Mouse (Mus musculus): ENCODE data around the gene Myo3a.

Gene Myo3a

DNA sequence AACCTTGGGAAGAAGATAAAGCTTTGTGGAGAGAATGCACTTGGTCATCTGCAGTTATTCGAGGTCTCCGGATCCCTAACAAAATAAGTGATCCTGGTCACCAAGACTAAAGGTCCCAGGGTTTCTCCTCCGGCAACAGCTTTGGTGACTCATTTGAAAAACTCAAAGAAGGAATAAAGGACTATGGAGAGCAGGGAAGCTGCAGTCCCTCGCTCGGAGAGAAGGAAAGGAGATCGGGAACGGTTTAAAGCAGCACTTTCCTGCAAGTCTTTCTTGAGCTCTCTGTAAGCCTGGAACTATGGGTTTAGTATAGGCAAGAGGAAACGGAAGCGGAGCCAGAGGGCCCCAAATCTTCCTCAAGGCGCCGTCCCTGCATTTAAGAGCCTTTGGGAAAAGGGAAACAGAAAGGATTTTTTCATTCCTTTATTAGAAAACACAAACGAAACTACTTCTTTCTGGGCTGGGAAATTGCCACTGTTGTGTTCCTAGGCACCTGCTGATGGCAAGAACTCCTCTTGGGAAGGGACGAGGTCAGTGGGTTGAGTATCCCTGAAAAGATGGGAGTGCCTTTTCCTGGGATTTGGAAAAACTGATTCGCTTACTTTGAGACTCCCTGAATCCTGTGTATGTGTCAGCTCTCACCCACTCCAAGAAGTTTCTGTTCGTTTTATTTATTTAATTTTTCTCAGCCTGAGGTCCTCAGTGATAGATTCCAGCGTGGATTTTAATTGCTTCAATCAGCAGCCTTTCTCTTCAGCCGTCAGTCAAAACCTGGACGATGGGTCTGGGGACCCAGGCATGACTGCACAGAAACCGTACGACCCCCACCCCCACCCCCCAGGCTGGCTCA is 393.9 kb downstream of the Myo3a start:
- DNase-seq = no peak

- no peak for DNase-seq
Observed at GRCm38 (mm10) chr2:22621828-22622731, 394.8 kb downstream of the Myo3a start, which contains the start of gene Gad2. Gene Gad2, plus strand, starts transcription at chr2:22622205.

DNA sequence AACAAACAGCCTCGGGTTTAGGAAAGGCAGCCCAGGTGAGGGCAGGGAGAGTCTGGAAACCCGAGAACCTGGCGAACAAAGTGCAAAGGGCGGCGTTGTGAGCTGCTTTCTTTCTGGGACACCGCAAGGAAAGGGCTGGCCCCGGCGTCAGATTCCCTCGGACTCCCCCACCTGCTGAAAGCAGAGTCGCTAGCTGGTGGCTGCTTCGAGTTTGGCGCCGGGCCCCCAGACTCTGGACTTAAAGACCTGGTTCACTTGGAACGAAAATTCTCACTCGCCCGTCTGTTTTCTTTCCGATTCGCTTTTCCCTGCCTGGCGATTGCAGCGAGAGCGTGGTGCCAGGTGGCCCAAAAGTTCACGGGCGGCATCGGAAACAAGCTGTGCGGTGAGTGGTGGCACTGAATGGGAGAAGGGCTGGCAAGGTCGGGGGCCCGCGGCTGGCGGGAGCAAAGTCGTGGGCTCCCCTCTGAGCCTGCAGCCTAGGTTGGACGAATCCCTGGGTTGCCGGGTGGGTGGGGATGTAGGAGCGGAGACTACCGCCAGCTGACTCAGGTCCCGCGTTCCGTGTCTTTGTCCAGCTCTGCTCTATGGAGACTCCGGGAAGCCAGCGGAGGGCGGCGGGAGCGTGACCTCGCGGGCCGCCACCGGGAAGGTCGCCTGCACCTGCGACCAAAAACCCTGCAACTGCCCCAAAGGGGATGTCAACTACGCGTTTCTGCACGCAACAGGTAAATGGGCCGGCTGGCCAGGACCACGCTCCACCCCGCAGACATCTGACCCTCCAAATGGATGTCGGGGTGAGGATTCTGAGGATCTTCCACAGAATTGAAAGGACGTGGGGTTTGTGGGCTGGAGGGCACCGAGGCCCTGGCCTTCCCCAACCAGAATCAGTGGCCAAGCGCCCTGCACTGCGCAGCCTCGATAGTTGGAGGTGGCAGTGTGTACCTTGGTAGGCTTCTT is 396.1 kb downstream of the Myo3a start:
- DNase-seq = no peak

DNA sequence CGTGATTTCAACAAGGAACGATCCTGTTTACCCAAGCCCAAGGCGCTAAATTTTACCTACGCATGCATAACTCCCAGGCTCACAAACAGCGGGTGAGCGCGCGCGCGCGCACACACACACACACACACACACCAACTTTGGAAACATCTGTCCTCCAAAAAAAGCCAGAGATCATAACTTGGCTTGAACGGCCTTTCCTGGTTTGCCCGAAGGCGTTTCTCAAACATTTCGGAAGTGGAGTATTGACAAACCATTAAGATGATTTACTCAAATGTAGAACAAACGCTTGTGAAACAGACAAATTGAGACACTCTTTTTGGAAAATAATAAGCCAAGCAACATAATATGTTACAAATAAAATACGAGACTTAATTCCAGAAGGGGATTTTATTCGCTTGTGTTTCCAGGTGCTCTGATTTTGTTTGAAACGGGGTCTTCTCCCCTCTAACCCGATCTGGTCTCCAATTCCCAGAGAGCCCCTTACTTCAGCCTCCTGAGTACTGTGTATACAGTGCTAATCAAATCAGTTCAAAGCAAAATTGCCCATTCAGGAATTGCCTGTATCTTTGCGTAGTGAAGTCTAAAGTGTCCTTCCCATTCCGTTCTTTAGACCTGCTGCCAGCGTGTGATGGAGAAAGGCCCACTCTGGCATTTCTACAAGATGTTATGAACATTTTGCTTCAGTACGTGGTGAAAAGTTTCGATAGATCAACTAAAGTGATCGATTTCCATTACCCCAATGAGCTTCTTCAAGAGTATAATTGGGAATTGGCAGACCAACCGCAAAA is 397.1 kb downstream of the Myo3a start:
- no peak for DNase-seq

GRCm38 (mm10) chr2:22625096-22625960 is 398.0 kb downstream of the Myo3a start:
- no peak for DNase-seq

GRCm38 (mm10) chr2:22627147-22627666 is 399.9 kb downstream of the Myo3a start:
- no peak for DNase-seq

- DNase-seq = no peak
Observed at GRCm38 (mm10) chr2:22627819-22628432, 400.6 kb downstream of the Myo3a start.

DNA sequence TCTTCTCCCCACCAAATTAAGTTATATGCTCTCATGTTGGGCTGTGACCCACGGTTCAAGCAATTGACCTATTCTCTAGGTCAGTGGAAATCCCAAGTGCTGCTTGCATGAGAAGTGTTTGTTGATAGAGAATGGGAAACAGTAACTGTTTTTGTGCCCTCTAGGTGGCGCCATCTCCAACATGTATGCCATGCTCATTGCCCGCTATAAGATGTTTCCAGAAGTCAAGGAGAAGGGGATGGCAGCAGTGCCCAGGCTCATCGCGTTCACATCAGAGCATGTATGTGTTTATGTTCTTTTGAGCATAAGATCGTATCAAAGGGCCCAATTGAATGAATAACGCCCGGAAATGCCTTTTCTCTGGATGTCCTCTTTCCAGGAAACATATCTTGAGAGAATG is 407.5 kb downstream of the Myo3a start:
- no peak for DNase-seq

DNA sequence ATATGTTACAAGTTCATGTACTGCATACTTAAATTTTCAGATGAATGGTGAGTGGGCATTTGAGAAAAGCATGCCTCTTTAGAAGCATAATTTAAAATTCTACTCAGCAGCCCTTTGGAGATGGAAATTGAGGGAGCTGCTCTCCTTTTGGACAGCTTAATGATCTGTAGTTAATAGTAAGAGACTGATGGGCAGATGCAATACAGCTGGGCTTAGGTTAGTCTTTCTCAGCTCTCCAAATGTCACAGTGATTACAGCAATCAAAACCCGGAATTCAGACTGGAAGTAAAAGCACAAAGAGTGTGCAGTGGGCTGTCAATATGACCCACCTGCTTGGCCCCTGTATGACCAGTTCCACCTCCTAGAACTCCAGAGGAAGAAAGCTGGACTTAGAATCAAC is 418.8 kb downstream of the Myo3a start:
- DNase-seq = no peak

GRCm38 (mm10) chr2:22648394-22648793 is 421.1 kb downstream of the Myo3a start:
- no peak for DNase-seq

GRCm38 (mm10) chr2:22651826-22652225 is 424.5 kb downstream of the Myo3a start:
- peak in 1 of 2 experiments; percentile 2 for DNase-seq

- no peak for DNase-seq
Observed at GRCm38 (mm10) chr2:22663731-22664130, 436.4 kb downstream of the Myo3a start.
